Comparison of ENCODE assay signal across 14 mouse cellular contexts in genomic region chr12:16642000-16642399, GRCm38 (mm10). TPM values are rescaled to one million over a fixed set of nuclear protein-coding genes. Genes with fewer than 3 reads are reported as not detected.
DNase-seq lines count a peak whose midpoint lies in the region; ATAC-seq and TF ChIP-seq lines count a peak whose summit lies in the region.
"Had no signal": no experiment of that assay in that cellular context is flagged by ENCODE, and none has a peak within 500 bp of the region (broad histone marks: within the 10 kb centered on the region; RNA-seq: fewer than 3 reads in every experiment).

No protein-coding gene starts in this region.

- no peak for TF ChIP-seq POLR2A in kidney, adult 2 months (IDR thresholded peaks at IDR 0.05; ENCODE audit: low read depth, low read length)
- no peak for TF ChIP-seq POLR2A in bone marrow, adult 2 months (IDR thresholded peaks at IDR 0.05; ENCODE audit: borderline replicate concordance, control insufficient read depth, low read depth, low read length)

- H3K27ac ChIP-seq in kidney, adult 2 months (ENCODE audit: insufficient read depth, low read depth, low read length) = no peak overlapping the region
- no peak overlapping the region for H3K27ac ChIP-seq in kidney, embryonic 16.5 days (ENCODE audit: low read length)
- H3K27ac ChIP-seq in bone marrow, adult 2 months (ENCODE audit: control insufficient read depth, insufficient read depth, low read depth, low read length, poor library complexity) = no peak overlapping the region
- H3K27ac ChIP-seq: liver, embryonic 13.5 days had no signal

- no peaks in the 10 kb centered on the region for H3K9me3 ChIP-seq in kidney, embryonic 16.5 days (ENCODE audit: low read length)
- H3K9me3 ChIP-seq: liver, embryonic 13.5 days had no signal

- no peak for DNase-seq in kidney, adult 2 months
- peak; percentile 26 for DNase-seq in thymus, postnatal 14 days
- no peak for DNase-seq in thymus, postnatal 0 days (ENCODE audit: low spot score)
- no peak for DNase-seq in right cerebral cortex, adult 18-20 months
- DNase-seq in urinary bladder, adult 2 months (ENCODE audit: low spot score) = no peak
- DNase-seq: cerebellum, postnatal 36 days; heart, postnatal 10 days; kidney, adult 8-10 months; layer of hippocampus, adult 9-11 months; liver, embryonic 13.5 days had no signal

- H3K27me3 ChIP-seq in kidney, adult 2 months (replicated peaks; ENCODE audit: control insufficient read depth, insufficient read depth, low read length) = no peaks in the 10 kb centered on the region
- no peaks in the 10 kb centered on the region for H3K27me3 ChIP-seq in kidney, embryonic 16.5 days (ENCODE audit: insufficient read depth, low read length)
- H3K27me3 ChIP-seq: liver, embryonic 13.5 days had no signal

- 63% methylated on average over 5 of the region's 5 CpGs for WGBS in kidney, adult 2 months
- WGBS in kidney, embryonic 16.5 days = 57% methylated on average over 5 of the region's 5 CpGs
- 60% methylated on average over 5 of the region's 5 CpGs for WGBS in bone marrow, adult 2 months

- peak; percentile 44 for TF ChIP-seq CTCF in kidney, adult 2 months (conservative IDR thresholded peaks at IDR 0.05; ENCODE audit: insufficient read depth, insufficient read length, low read depth, low read length)
- peak; percentile 36 for TF ChIP-seq CTCF in bone marrow, adult 2 months (IDR thresholded peaks at IDR 0.05; ENCODE audit: control insufficient read depth, insufficient read depth, low read length)

- H3K9ac ChIP-seq in kidney, embryonic 16.5 days (replicated peaks; ENCODE audit: low read length) = no peak overlapping the region
- H3K9ac ChIP-seq: liver, embryonic 13.5 days had no signal

- no peaks in the 10 kb centered on the region for H3K36me3 ChIP-seq in kidney, adult 2 months (ENCODE audit: control insufficient read depth, insufficient read depth, low read length)
- no peaks in the 10 kb centered on the region for H3K36me3 ChIP-seq in kidney, embryonic 16.5 days (ENCODE audit: insufficient read depth, low read length)
- H3K36me3 ChIP-seq: liver, embryonic 13.5 days had no signal

- no peaks in the 10 kb centered on the region for H3K4me1 ChIP-seq in kidney, adult 2 months (ENCODE audit: control insufficient read depth, insufficient read depth, low read length)
- no peaks in the 10 kb centered on the region for H3K4me1 ChIP-seq in kidney, embryonic 16.5 days (ENCODE audit: insufficient read depth, low read length)
- no peaks in the 10 kb centered on the region for H3K4me1 ChIP-seq in bone marrow, adult 2 months (ENCODE audit: control insufficient read depth, insufficient read depth, low read length)
- H3K4me1 ChIP-seq: liver, embryonic 13.5 days had no signal

- no peak overlapping the region for H3K4me2 ChIP-seq in kidney, embryonic 16.5 days (replicated peaks; ENCODE audit: low read depth, low read length)
- H3K4me2 ChIP-seq: liver, embryonic 13.5 days had no signal

- no peak overlapping the region for H3K4me3 ChIP-seq in kidney, adult 2 months (ENCODE audit: insufficient read depth, low read depth, low read length)
- H3K4me3 ChIP-seq in kidney, embryonic 16.5 days (ENCODE audit: low read length) = no peak overlapping the region
- no peak overlapping the region for H3K4me3 ChIP-seq in bone marrow, adult 2 months (replicated peaks; ENCODE audit: control insufficient read depth, low read depth, low read length)
- H3K4me3 ChIP-seq: erythroblast, embryonic 14.5 days; liver, embryonic 13.5 days; myocyte had no signal

- ATAC-seq in kidney, embryonic 16.5 days (ENCODE audit: low FRiP score, low TSS enrichment) = no peak

RNA-seq across cellular contexts. Expression of gene Ntsr2, which starts 11.2 kb away (rescaled TPM):
- 0.27 and 0.30 TPM in 2 replicates for polyA plus RNA-seq in kidney, adult 2 months (2012; rRNA removed)
- polyA plus RNA-seq in kidney, embryonic 16.5 days (2015; fragmentation: Nextera tagmentation; extraction: Ambion mirVana) = 0.34 and 0.63 TPM in 2 replicates
- polyA plus RNA-seq in thymus, postnatal 0 days (2015; fragmentation: Nextera tagmentation; extraction: Ambion mirVana) = not detected in 2 replicates
- not detected in 2 replicates for polyA plus RNA-seq in bone marrow, adult 2 months (2011; ENCODE audit: insufficient read depth, insufficient read length, low replicate concordance, missing spikeins)
- polyA plus RNA-seq in urinary bladder, adult 2 months (2012; rRNA removed) = 0.13 and 0.22 TPM in 2 replicates
- polyA plus RNA-seq: erythroblast, embryonic 14.5 days; liver, embryonic 13.5 days; myocyte had no signal

RNA-seq across cellular contexts. Expression of gene Lpin1, which starts 31.2 kb away (rescaled TPM):
- polyA plus RNA-seq in kidney, adult 2 months (2012; rRNA removed) = 33.5 and 34.2 TPM in 2 replicates
- 5.7 and 6.8 TPM in 2 replicates for polyA plus RNA-seq in kidney, embryonic 16.5 days (2015; fragmentation: Nextera tagmentation; extraction: Ambion mirVana)
- 6.4 and 6.5 TPM in 2 replicates for polyA plus RNA-seq in thymus, postnatal 0 days (2015; fragmentation: Nextera tagmentation; extraction: Ambion mirVana)
- 6.9 and 14.8 TPM in 2 replicates for polyA plus RNA-seq in bone marrow, adult 2 months (2011; ENCODE audit: insufficient read depth, insufficient read length, low replicate concordance, missing spikeins)
- 12.3 and 15.5 TPM in 2 replicates for polyA plus RNA-seq in urinary bladder, adult 2 months (2012; rRNA removed)
